Mouse (Mus musculus): ENCODE data around the gene Ulk4.

Ulk4 gene

GRCm38 (mm10) chr9:121299976-121300570 lies 23.1 kb upstream of the Ulk4 start:
- no peak for DNase-seq (ENCODE audit: low spot score in 2 of 2)

DNA sequence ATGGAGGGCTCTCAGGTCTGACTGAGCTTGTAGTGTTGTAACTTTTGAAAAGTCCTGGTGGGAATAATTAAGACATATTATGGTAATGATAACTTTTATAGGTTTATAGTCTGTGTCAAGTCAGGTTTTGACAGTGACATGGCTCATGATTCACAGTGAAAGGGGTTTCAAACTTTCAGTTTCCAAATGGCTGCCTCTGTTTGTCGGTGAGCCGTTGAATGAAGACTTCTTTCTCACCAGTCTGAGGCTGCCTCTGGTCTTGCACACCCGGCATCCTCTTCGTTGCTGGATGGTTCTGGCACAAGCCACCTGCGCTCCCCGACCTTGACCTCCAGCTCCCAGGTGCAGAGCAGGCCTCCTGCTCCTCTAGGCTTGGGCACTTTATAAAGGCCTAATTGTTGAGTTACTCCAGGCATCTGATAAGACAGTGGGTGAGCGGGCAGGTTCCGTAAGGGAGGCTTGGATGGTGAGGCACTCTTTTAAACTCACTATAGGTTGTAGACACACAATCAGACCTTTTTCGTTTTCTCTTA lies 22.3 kb upstream of the Ulk4 start:
- no peak for DNase-seq (ENCODE audit: low spot score in 2 of 2)

GRCm38 (mm10) chr9:121298411-121299091 lies 21.6 kb upstream of the Ulk4 start:
- peak in 1 of 2 experiments; percentile 43 for DNase-seq (ENCODE audit: low spot score in 2 of 2)

- DNase-seq (ENCODE audit: low spot score in 2 of 2) = no peak
Measured at GRCm38 (mm10) chr9:121298065-121298398, 21.0 kb upstream of the Ulk4 start.

GRCm38 (mm10) chr9:121297171-121298064 lies 20.4 kb upstream of the Ulk4 start, which contains the start of gene Trak1:
TSS of gene Trak1 (plus strand) at chr9:121297502.
- peak in 1 of 2 experiments; percentile 55 for DNase-seq (ENCODE audit: low spot score in 2 of 2)

DNA sequence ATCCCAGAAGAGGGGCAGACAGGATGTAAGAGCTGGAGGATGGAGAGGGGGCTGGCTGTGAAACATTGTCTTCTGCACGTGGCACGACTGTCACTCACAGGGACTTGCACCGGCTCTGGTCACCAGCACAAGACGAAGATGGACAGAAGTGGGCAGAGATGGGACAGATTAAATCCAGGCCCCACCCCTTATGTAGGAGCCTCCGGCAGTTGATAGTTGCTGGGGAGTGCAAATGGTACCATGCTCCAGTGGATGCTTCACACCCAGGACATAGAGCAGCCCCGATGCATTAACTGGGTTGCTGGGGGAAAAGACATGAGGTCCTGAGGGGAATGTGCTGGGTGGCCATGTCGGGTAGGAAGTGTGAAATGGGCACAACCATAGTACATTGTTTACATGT lies 18.2 kb upstream of the Ulk4 start:
- DNase-seq (ENCODE audit: low spot score in 2 of 2) = no peak

DNA sequence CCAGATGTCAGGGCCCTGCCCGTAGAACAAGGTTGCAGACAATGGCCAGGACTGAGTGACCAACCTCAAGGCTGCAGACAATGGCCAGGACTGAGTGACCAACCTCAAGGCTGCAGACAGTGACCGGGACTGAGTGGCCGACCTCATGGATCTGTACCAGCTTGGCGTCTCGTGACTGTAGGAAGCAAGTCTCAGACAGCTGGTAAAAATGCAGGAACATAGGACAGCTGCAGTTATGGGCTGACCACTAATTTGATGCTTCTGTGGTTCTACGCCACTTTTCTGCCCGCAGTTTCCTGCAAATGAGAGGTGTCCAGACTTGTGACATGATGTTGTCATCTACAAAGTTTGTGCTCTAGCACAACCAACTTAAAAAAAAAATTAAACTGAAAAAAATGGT lies 16.2 kb upstream of the Ulk4 start:
- DNase-seq (ENCODE audit: low spot score in 2 of 2) = no peak

DNA sequence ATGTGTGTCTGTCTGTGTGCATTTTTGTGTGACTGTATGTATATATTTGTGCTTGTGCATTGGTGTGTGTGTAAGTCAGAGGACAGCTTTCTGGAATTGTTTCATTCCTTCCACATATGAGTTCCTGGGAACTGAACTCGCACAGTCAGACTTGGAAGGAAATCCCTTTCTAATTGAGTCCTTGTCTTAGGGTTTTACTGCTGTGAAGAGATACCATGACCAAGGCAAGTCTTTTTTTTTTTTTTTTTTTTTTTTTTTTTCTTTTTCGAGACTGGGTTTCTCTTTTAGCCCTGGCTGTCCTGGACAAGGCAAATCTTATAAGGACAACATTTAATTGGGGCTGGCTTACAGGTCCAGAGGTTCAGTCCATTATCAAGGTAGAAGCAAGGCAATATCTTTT lies 14.3 kb upstream of the Ulk4 start:
- no peak for DNase-seq (ENCODE audit: low spot score in 2 of 2)

GRCm38 (mm10) chr9:121286325-121286901 lies 9.4 kb upstream of the Ulk4 start:
- no peak for DNase-seq (ENCODE audit: low spot score in 2 of 2)

DNA sequence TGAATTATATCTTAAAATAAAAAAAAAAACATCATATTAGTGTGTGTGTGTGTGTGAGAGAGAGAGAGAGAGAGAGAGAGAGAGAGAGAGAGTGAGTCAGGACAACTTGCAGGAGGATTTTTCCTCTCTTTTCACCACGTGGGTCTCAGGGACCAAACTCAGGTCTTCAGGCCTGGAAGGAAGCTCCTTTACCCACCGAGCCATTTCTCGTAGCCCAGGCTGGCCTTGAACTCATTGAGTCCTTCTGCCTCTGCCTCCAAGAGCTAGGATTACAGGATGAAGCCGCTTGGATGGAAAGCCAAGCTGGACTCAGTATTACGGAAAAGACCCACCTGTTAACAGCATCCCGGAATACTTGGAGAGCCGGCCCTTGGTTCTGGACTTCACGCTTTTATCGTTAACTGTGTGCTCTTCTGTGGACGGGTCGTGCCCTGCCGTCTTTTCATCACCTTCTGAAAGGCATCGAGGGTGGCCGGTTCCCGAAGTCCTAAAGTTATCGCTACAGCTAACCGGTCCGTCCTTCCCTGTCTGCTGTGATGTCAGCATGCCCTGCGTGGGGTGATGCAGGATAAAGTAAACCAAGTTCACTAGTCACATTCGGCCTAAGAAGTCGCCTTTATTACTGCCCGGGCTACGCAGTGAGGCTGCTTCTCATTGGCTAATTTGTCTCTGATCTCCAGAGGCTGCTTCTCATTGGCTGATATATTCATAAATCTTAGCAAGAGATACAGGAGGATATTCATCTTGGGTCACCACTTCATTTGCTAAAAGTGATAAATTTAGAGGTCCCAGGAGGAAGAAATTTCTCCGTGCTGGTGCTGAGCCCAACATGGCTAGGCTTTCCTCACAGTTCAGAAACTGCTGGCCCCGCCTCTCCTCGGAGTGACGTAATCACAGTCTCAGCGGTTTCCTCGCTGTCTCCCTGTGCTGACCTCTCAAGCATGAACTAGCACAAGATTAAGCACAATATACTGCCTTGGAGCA lies 8.6 kb upstream of the Ulk4 start:
- DNase-seq (ENCODE audit: low spot score in 2 of 2) = peak; percentile 36 to 60

GRCm38 (mm10) chr9:121284422-121284821 lies 7.4 kb upstream of the Ulk4 start:
- DNase-seq (ENCODE audit: low spot score in 2 of 2) = peak; percentile 40 to 66

GRCm38 (mm10) chr9:121283620-121284185 lies 6.7 kb upstream of the Ulk4 start:
- no peak for DNase-seq (ENCODE audit: low spot score in 2 of 2)

- DNase-seq (ENCODE audit: low spot score in 2 of 2) = no peak
Measured at GRCm38 (mm10) chr9:121281891-121282290, 4.9 kb upstream of the Ulk4 start.

DNA sequence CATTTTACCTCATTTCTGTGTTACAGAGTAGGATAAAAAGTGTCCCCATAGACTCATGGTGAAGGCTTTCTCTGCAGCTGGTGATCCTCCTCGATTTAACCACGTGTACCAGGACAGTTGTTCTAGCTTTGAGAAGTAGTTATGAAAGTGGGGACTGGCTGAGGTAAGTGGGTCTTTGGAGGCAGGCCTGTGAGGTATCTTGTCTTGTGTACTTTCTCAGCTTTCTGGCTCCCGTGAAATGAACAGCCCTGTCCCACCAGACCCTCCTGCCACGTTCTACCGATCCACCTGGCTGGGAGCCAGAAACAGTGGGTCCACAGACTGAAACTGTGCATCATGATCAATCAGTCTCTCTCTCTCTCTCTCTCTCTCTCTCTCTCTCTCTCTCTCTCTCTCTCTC lies 2.2 kb upstream of the Ulk4 start:
- DNase-seq (ENCODE audit: low spot score in 2 of 2) = no peak

GRCm38 (mm10) chr9:121276745-121277117 lies 266 bp downstream of the Ulk4 start:
- DNase-seq (ENCODE audit: low spot score in 2 of 2) = no peak

GRCm38 (mm10) chr9:121271561-121271960 lies 5.4 kb downstream of the Ulk4 start:
- DNase-seq (ENCODE audit: low spot score in 2 of 2) = no peak

DNA sequence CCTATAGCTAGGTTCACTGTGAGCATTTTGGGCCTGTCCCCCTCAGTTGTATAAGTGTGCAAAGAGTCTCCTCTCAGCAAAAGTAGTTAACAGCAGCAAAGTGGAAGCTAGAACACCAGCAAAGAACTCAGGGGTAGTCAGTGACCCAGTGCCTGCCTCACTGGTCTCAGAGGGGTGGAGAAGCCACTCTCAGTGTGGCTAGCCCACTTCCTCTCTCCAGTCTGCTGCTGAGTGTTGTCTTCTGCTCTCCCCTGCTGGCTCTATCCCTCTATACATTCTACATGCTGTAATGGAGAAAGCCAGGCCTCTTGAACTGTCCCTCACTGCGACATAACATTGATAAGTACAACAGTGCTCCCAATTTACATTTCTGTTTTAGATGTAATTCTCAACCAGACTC lies 5.8 kb downstream of the Ulk4 start:
- no peak for DNase-seq (ENCODE audit: low spot score in 2 of 2)

DNA sequence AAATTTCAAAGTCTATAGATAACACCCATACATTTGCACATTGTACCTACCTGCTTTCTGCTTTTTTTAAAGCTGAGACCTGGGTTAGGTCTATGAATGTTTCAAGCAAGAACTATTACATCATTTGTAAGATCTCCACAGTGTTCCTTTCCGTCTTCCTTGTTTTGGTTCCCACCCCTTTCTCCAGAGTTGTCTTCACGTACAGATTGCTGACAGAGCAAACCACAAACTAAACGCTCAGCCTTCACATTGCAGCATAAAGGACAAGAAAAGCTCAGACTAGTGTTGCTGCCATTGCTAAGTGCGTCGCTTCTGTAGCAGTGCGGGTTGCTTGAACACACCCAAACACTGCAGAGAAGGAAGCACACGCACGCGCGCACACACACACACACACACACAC lies 11.7 kb downstream of the Ulk4 start:
- DNase-seq (ENCODE audit: low spot score in 2 of 2) = no peak

GRCm38 (mm10) chr9:121257106-121257505 lies 19.9 kb downstream of the Ulk4 start:
- DNase-seq (ENCODE audit: low spot score in 2 of 2) = no peak

GRCm38 (mm10) chr9:121254761-121255160 lies 22.2 kb downstream of the Ulk4 start:
- no peak for DNase-seq (ENCODE audit: low spot score in 2 of 2)

DNA sequence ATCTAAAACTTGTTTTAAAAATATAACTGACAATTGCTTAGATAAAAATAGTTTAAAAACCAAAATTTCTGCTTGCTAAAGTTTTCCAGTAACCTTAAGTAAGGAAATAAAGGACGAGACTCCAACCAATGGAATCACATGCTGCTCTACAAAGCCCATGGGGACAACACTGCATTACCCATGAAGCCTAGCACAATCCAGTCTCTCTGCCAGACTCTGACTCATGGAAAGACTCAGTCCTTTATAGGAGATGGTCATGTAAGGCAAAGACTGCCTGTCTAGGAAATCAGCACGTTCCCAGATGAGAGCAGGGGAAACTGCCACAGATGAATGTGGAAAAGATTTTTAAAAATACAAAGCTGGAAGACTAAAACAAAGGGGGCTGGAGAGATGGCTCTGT lies 23.0 kb downstream of the Ulk4 start:
- no peak for DNase-seq (ENCODE audit: low spot score in 2 of 2)
